Mouse (Mus musculus) forebrain, embryonic 13.5 days (tissue): ENCODE measurements around the gene Dnajc4. TPM values are rescaled to one million over a fixed set of nuclear protein-coding genes. Genes with fewer than 3 reads are reported as not detected.

Source experiments
- polyA plus RNA-seq: library from polyadenylated mRNA; unstranded; fragments of >200 nt; fragmentation: Nextera tagmentation; extraction: Ambion mirVana; gene quantifications from 2 replicates; pipeline ENCODE4 v1.2.1, GENCODE M21; 2015

The Dnajc4 gene
- polyA plus RNA-seq, 1 experiment from 2014 or later: 19.1 TPM

Other genes starting within 250 kb of the Dnajc4 start
- gene Rps6ka4, start 151.9 kb downstream of the Dnajc4 start, polyA plus RNA-seq: 4.0 and 4.2 TPM in 2 replicates
- gene Ccdc88b, start 134.4 kb downstream of the Dnajc4 start, polyA plus RNA-seq: 0.19 and 0.71 TPM in 2 replicates
- gene Trmt112, start 82.9 kb downstream of the Dnajc4 start, polyA plus RNA-seq: 141 and 167 TPM in 2 replicates
- gene Prdx5, start 82.5 kb downstream of the Dnajc4 start, polyA plus RNA-seq: 186 and 201 TPM in 2 replicates
- gene Esrra, start 70.8 kb downstream of the Dnajc4 start, polyA plus RNA-seq: 15.3 and 15.7 TPM in 2 replicates
- gene Catsperz, start 67.2 kb downstream of the Dnajc4 start, polyA plus RNA-seq: 0.74 TPM in 1 of 2 replicates, not detected in the other
- 0.25 TPM in 1 of 2 replicates, not detected in the other for gene Kcnk4, start 58.1 kb downstream of the Dnajc4 start, polyA plus RNA-seq
- gene Bad, start 50.7 kb downstream of the Dnajc4 start, polyA plus RNA-seq: 72.4 and 79.3 TPM in 2 replicates
- gene Gpr137, start 50.1 kb downstream of the Dnajc4 start, polyA plus RNA-seq: 32.4 and 32.8 TPM in 2 replicates
- 106 and 139 TPM in 2 replicates for gene Ppp1r14b, start 17.6 kb downstream of the Dnajc4 start, polyA plus RNA-seq
- 11.0 TPM in 2 replicates for gene Plcb3, start 16.1 kb downstream of the Dnajc4 start, polyA plus RNA-seq
- 86.9 and 97.9 TPM in 2 replicates for gene Fkbp2, start 12.1 kb downstream of the Dnajc4 start, polyA plus RNA-seq
- 33.4 and 34.6 TPM in 2 replicates for gene Vegfb, start 4.9 kb downstream of the Dnajc4 start, polyA plus RNA-seq
- 19.1 TPM in 2 replicates for gene Nudt22, start 3.5 kb upstream of the Dnajc4 start, polyA plus RNA-seq
- 15.2 and 16.9 TPM in 2 replicates for gene Trpt1, start 3.6 kb upstream of the Dnajc4 start, polyA plus RNA-seq
- gene Fermt3, start 26.9 kb upstream of the Dnajc4 start, polyA plus RNA-seq: 3.0 and 3.9 TPM in 2 replicates
- gene Stip1, start 47.4 kb upstream of the Dnajc4 start, polyA plus RNA-seq: 289 and 311 TPM in 2 replicates
- gene Macrod1, start 64.2 kb upstream of the Dnajc4 start, polyA plus RNA-seq: 3.3 and 4.4 TPM in 2 replicates
- gene Flrt1, start 113.2 kb upstream of the Dnajc4 start, polyA plus RNA-seq: 10.4 and 11.3 TPM in 2 replicates
- gene Otub1, start 213.7 kb upstream of the Dnajc4 start, polyA plus RNA-seq: 242 and 249 TPM in 2 replicates
- gene Cox8a, start 225.0 kb upstream of the Dnajc4 start, polyA plus RNA-seq: 673 and 749 TPM in 2 replicates
- 71.1 and 80.5 TPM in 2 replicates for gene Naa40, start 248.6 kb upstream of the Dnajc4 start, polyA plus RNA-seq